ENCODE assay signal across 10 mouse cellular contexts in genomic region chr1:131754916-131755315, GRCm38 (mm10). TPM values are rescaled to one million over a fixed set of nuclear protein-coding genes. Genes with fewer than 3 reads are reported as not detected.
DNase-seq lines count a peak whose midpoint lies in the region; ATAC-seq and TF ChIP-seq lines count a peak whose summit lies in the region.
"Had no signal": no experiment of that assay in that cellular context is flagged by ENCODE, and none has a peak within 500 bp of the region (broad histone marks: within the 10 kb centered on the region; RNA-seq: fewer than 3 reads in every experiment).

No protein-coding gene starts in this region.

- H3K36me3 ChIP-seq in liver, postnatal 0 days (replicated peaks; ENCODE audit: insufficient read depth, low read length) = no peaks in the 10 kb centered on the region
- H3K36me3 ChIP-seq in limb, embryonic 10.5 days = no peaks in the 10 kb centered on the region
- H3K36me3 ChIP-seq: liver, embryonic 15.5 days had no signal

- no peak overlapping the region for H3K9ac ChIP-seq in liver, postnatal 0 days (replicated peaks)
- H3K9ac ChIP-seq: liver, embryonic 15.5 days had no signal

- DNase-seq in liver, postnatal 0 days = peak; percentile 23
- no peak for DNase-seq in liver
- peak; percentile 92 for DNase-seq in gastrocnemius, adult 2 months
- peak; percentile 65 for DNase-seq in layer of hippocampus, adult 9-11 months
- DNase-seq in right cerebral cortex, adult 2 months (ENCODE audit: low spot score in 2 of 2) = peak; percentile 78 to 83
- DNase-seq in thymus, postnatal 36 days = no peak
- DNase-seq in B cell, adult 2 months = no peak
- DNase-seq in limb, embryonic 10.5 days (ENCODE audit: low spot score) = no peak

- no peaks in the 10 kb centered on the region for H3K9me3 ChIP-seq in liver, postnatal 0 days (ENCODE audit: low read length)
- no peaks in the 10 kb centered on the region for H3K9me3 ChIP-seq in limb, embryonic 10.5 days (replicated peaks)
- H3K9me3 ChIP-seq: liver, embryonic 15.5 days had no signal

- WGBS in liver, postnatal 0 days (ENCODE audit: insufficient replicate concordance) = 35% methylated on average over 4 of the region's 4 CpGs
- WGBS in limb, embryonic 10.5 days = 90% methylated on average over 4 of the region's 4 CpGs

- H3K27ac ChIP-seq in liver, postnatal 0 days (ENCODE audit: low read depth) = no peak overlapping the region
- H3K27ac ChIP-seq in gastrocnemius, adult 2 months = peak overlapping the region; percentile 81
- H3K27ac ChIP-seq in limb, embryonic 10.5 days = no peak overlapping the region
- H3K27ac ChIP-seq: liver, embryonic 15.5 days had no signal

- no peak for ATAC-seq in liver, postnatal 0 days
- ATAC-seq: Patski had no signal

- TF ChIP-seq CTCF in liver, postnatal 0 days (IDR thresholded peaks at IDR 0.05; ENCODE audit: low read depth) = no peak
- no peak for TF ChIP-seq CTCF in gastrocnemius, adult 2 months (IDR thresholded peaks at IDR 0.05)

- no peaks in the 10 kb centered on the region for H3K27me3 ChIP-seq in liver, postnatal 0 days (ENCODE audit: insufficient read depth, low read length)
- H3K27me3 ChIP-seq in limb, embryonic 10.5 days (ENCODE audit: low read depth, poor library complexity, severe bottlenecking) = no peaks in the 10 kb centered on the region

- H3K4me3 ChIP-seq in liver, postnatal 0 days (ENCODE audit: low read depth, low read length) = no peak overlapping the region
- H3K4me3 ChIP-seq in gastrocnemius, adult 2 months = no peak overlapping the region
- H3K4me3 ChIP-seq in limb, embryonic 10.5 days = no peak overlapping the region
- H3K4me3 ChIP-seq: liver, embryonic 15.5 days had no signal

- peaks cover 9% of the 10 kb centered on the region; the same call in 1 of the 2 replicates for H3K4me1 ChIP-seq in liver, postnatal 0 days (ENCODE audit: insufficient read depth)
- H3K4me1 ChIP-seq in limb, embryonic 10.5 days = no peaks in the 10 kb centered on the region

- intact Hi-C loops in gastrocnemius, adult 2 months (cut with DNase I) = no loop called here

- no peak overlapping the region for H3K4me2 ChIP-seq in liver, postnatal 0 days (ENCODE audit: low read depth, low read length)
- H3K4me2 ChIP-seq: liver, embryonic 15.5 days had no signal

- no peak for TF ChIP-seq EP300 in liver, postnatal 0 days (IDR thresholded peaks at IDR 0.05; ENCODE audit: low read depth)

RNA-seq across cellular contexts. Expression of gene Slc26a9, which starts 11.1 kb away (rescaled TPM):
- not detected in 2 replicates for polyA plus RNA-seq in liver, postnatal 0 days (2015; fragmentation: Nextera tagmentation; extraction: Ambion mirVana)
- total RNA-seq in gastrocnemius, adult 2 months (2021) = not detected
- polyA plus RNA-seq in limb, embryonic 10.5 days (2016; fragmentation: Nextera tagmentation; extraction: Ambion mirVana) = 0.08 TPM in 1 of 2 replicates, not detected in the other
- polyA plus RNA-seq: liver, embryonic 15.5 days had no signal

RNA-seq across cellular contexts. Expression of gene Pm20d1, which starts 42.3 kb away (rescaled TPM):
- polyA plus RNA-seq in liver, postnatal 0 days (2015; fragmentation: Nextera tagmentation; extraction: Ambion mirVana) = 10.5 and 10.7 TPM in 2 replicates
- 1 to 10 TPM in 1 of 2 experiments, under 1 TPM in 1; 0.26 to 1.3 TPM for total RNA-seq in gastrocnemius, adult 2 months (2021)
- polyA plus RNA-seq in limb, embryonic 10.5 days (2016; fragmentation: Nextera tagmentation; extraction: Ambion mirVana) = 2.8 and 3.5 TPM in 2 replicates
- polyA plus RNA-seq: Patski had no signal

Comparison
In these comparisons a context has a peak if more than half of its experiments do, and no peak if none do; other contexts are left out.
1. DNase-seq: peak in liver, postnatal 0 days (single experiment), gastrocnemius, adult 2 months (single experiment), layer of hippocampus, adult 9-11 months (single experiment) and right cerebral cortex, adult 2 months (2 of 2); none in liver (single experiment), thymus, postnatal 36 days (0 of 2), B cell, adult 2 months (0 of 2) and limb, embryonic 10.5 days (single experiment).